In the genomic region with DNA sequence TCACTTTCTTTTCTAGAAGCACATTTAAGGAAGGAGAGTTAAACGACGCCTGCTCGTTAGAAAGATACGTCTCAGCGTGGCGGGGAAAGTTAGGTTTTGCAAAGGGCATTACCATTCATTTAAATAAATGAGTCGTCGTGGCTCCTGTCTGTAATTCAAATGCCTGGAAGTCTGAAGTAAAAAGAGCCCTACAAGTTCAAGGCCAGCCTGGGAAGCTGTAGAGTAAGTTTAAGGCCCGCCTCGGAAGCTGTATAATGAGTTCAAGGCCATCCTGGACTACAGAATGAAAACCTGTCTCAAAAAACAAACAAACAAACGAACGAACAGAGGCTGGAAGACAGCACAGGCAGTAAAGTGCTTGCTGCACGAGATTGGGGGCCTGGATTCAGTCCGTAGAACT, we compare ENCODE assay signal across 20 mouse cellular contexts. TPM values are rescaled to one million over a fixed set of nuclear protein-coding genes. Genes with fewer than 3 reads are reported as not detected.
"Had no signal": no experiment of that assay in that cellular context is flagged by ENCODE, and none has a peak within 500 bp of the region (broad histone marks: within the 10 kb centered on the region; RNA-seq: fewer than 3 reads in every experiment).

No protein-coding gene starts in this region.

- H3K27me3 ChIP-seq: midbrain, embryonic 15.5 days; neural tube, embryonic 12.5 days had no signal

- H3K27ac ChIP-seq: lung, embryonic 15.5 days; macrophage; midbrain, embryonic 13.5 days; midbrain, embryonic 15.5 days; neural tube, embryonic 12.5 days had no signal

- DNase-seq: liver, postnatal 0 days; lung, adult 2 months; lung, postnatal 14 days; lung, postnatal 36 days; retina, postnatal 1 day; right cerebral cortex, adult 18-20 months; right cerebral cortex, postnatal 25 days; right cerebral cortex, postnatal 4 days; spleen, adult 18-20 months; thymus, adult 18-20 months; thymus, postnatal 14 days; thymus, postnatal 36 days had no signal

- H3K36me3 ChIP-seq: lung, embryonic 15.5 days; midbrain, embryonic 13.5 days; midbrain, embryonic 15.5 days; neural tube, embryonic 12.5 days had no signal

- ATAC-seq: lung, postnatal 0 days; midbrain, embryonic 13.5 days; midbrain, embryonic 15.5 days had no signal

- H3K4me2 ChIP-seq: lung, embryonic 15.5 days; midbrain, embryonic 11.5 days; midbrain, embryonic 13.5 days; midbrain, embryonic 15.5 days; neural tube, embryonic 12.5 days had no signal

- H3K4me1 ChIP-seq: lung, embryonic 15.5 days; megakaryocyte, embryonic 14.5 days; midbrain, embryonic 13.5 days; midbrain, embryonic 15.5 days; neural tube, embryonic 12.5 days had no signal

- H3K4me3 ChIP-seq: lung, embryonic 15.5 days; megakaryocyte, embryonic 14.5 days; midbrain, embryonic 13.5 days; midbrain, embryonic 15.5 days; neural tube, embryonic 12.5 days had no signal

- H3K9me3 ChIP-seq: lung, embryonic 15.5 days; megakaryocyte, embryonic 14.5 days; midbrain, embryonic 13.5 days; midbrain, embryonic 15.5 days; neural tube, embryonic 12.5 days had no signal

- H3K9ac ChIP-seq: liver, postnatal 0 days; lung, embryonic 15.5 days; midbrain, embryonic 13.5 days; midbrain, embryonic 15.5 days; neural tube, embryonic 12.5 days had no signal

RNA-seq across cellular contexts. Expression of gene Rxrg, which starts 18.9 kb away (rescaled TPM):
- polyA plus RNA-seq: macrophage had no signal
